Mouse (Mus musculus): ENCODE measurements at regions not wholly inside any gene's neighbourhood (a gene's known extent, or its start where the extent isn't known, plus 50 kb on each side); places are given as distances from the start of the nearest gene placed in this dataset.

DNA sequence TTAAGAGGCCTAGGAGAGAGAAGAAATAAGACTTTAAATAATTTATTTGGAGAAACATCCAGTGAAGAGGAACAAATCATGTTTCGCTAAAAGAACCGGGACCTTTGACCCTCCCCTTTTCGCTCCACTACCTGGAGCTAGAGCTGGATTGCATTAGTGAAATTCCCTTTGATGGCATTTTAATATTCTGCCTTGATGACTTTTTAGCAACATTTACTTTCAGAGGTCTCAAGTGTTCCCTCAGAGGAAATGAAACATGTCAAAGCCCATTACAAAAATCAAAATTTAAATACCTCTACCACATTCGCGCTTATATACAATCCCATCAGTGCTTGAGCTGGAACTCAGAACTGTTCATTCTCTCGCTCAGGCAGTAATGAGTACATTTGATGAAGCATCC, 297.0 kb upstream of the Gm10295 start:
- 86% methylated on average over 6 of the region's 6 CpGs for whole genome bisulfite sequencing
- H3K27me3 ChIP-seq (ENCODE audit: poor library complexity, severe bottlenecking), result no peaks in the 10 kb centered on the region
- no peak for DNase-seq (ENCODE audit: extremely low spot score, low spot score)
- H3K4me3 ChIP-seq, result no peak overlapping the region
- no peak overlapping the region for H3K27ac ChIP-seq
- H3K9me3 ChIP-seq, result no peaks in the 10 kb centered on the region
- H3K36me3 ChIP-seq (replicated peaks), result no peaks in the 10 kb centered on the region
- H3K4me1 ChIP-seq, result no peaks in the 10 kb centered on the region

DNA sequence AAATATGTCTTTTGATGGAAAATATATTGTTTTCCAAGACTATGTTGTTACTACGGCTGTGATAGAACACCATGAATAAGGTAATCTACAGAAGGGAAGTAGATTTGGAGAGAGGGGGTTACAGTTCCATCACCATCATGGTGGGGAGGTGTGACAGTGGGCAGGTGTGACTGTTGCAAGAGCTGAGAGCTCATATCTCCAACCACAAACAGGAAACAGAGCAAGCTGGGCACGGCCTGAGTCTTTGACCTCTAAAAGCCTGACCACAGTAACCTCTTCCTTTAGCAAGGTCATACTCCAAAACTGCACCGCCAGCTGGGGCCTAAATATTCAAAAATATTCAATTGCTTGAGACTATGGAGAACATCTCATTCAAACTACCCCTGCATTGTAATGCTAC, 295.7 kb upstream of the Gm10295 start:
- no peaks in the 10 kb centered on the region for H3K9me3 ChIP-seq
- no peak overlapping the region for H3K4me3 ChIP-seq
- DNase-seq (ENCODE audit: extremely low spot score, low spot score), result no peak
- 89% methylated on average over 3 of the region's 3 CpGs for WGBS
- no peaks in the 10 kb centered on the region for H3K4me1 ChIP-seq
- no peaks in the 10 kb centered on the region for H3K36me3 ChIP-seq (replicated peaks)
- no peak overlapping the region for H3K27ac ChIP-seq
- H3K27me3 ChIP-seq (ENCODE audit: poor library complexity, severe bottlenecking), result no peaks in the 10 kb centered on the region

DNA sequence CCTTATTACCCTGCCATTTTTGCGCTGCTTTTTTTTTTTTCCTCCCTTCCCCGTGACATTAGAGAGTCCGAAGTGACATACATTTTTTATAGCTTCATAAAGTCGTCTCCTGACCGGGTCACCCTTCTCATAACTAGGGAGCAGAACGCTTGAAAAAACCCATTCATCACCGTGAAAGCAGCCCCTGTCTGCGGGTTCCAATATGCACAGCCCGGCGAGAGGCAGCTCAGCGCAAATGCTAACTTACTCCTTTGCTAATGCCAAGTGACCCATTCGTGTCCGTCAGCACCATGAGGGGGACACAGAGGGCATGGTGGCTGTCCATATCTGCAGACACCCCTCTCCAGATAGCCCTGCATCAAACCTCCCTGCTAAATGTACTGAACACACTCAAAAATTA, 271.8 kb upstream of the Gm10295 start:
- no peak overlapping the region for H3K4me3 ChIP-seq
- no peak overlapping the region for H3K27ac ChIP-seq
- H3K4me1 ChIP-seq, result peaks cover 12% of the 10 kb centered on the region
- H3K27me3 ChIP-seq (ENCODE audit: poor library complexity, severe bottlenecking), result no peaks in the 10 kb centered on the region
- no peaks in the 10 kb centered on the region for H3K36me3 ChIP-seq (replicated peaks)
- no peaks in the 10 kb centered on the region for H3K9me3 ChIP-seq
- 66% methylated on average over 13 of the region's 13 CpGs for WGBS
- no peak for DNase-seq (ENCODE audit: extremely low spot score, low spot score)

DNA sequence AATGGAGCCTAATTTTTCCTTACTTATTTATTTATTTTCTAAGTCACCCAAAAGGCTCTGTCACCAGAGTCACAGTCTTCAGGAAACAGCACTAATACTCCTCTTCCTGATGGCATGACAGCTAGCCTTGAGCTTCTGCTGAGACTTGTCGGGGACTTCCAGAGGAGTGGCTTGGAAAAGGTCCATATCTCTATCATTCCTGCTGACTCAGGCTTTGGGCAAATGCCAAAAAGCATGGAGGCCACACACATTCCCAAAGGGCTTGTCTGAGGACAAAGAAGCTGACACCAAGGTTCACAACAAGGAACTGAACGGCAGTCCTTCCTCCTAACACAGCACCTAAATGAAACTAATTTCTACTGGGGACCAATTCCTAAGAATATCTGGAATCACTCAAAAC, 251.9 kb upstream of the Gm10295 start:
- Histone ChIP-seq H3K27ac (no peak overlapping the region), H3K36me3 (replicated peaks) (no peaks in the 10 kb centered on the region), H3K4me1 (no peaks in the 10 kb centered on the region), H3K27me3 (ENCODE audit: poor library complexity, severe bottlenecking) (no peaks in the 10 kb centered on the region), H3K4me3 (no peak overlapping the region), H3K9me3 (no peaks in the 10 kb centered on the region)
- no peak for DNase-seq (ENCODE audit: extremely low spot score, low spot score)
- 90% methylated on average over 2 of the region's 2 CpGs for whole genome bisulfite sequencing

DNA sequence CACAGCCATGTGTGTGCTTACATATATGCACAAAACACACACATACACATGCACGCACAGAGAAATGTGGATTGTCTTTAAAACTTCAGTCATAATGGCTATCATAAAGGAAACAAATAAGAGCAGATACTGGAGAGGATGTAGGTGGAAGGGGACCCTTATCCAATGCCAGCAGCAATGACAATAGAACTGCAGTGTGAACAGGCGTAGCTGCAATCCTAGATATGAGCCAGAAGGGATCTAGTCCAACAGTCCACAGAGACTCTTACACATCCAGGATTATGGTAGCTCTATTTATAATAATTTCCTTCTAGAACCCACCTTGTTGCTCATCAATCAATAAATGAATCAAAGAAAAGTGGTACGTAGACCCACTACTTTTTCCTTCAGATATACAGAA, 245.5 kb upstream of the Gm10295 start:
- Histone ChIP-seq H3K9me3 (no peaks in the 10 kb centered on the region), H3K36me3 (replicated peaks) (no peaks in the 10 kb centered on the region), H3K27me3 (ENCODE audit: poor library complexity, severe bottlenecking) (no peaks in the 10 kb centered on the region), H3K27ac (no peak overlapping the region), H3K4me1 (no peaks in the 10 kb centered on the region), H3K4me3 (no peak overlapping the region)
- WGBS, result 97% methylated on average over 3 of the region's 3 CpGs
- DNase-seq (ENCODE audit: extremely low spot score, low spot score), result no peak

- Histone ChIP-seq H3K27me3 (ENCODE audit: poor library complexity, severe bottlenecking) (no peaks in the 10 kb centered on the region), H3K4me1 (no peaks in the 10 kb centered on the region), H3K9me3 (no peaks in the 10 kb centered on the region), H3K4me3 (no peak overlapping the region), H3K27ac (no peak overlapping the region), H3K36me3 (replicated peaks) (no peaks in the 10 kb centered on the region)
- 73% methylated on average over 5 of the region's 5 CpGs for WGBS
- no peak for DNase-seq (ENCODE audit: extremely low spot score, low spot score)
Measured at GRCm38 (mm10) chr7:71587626-71588025, 236.3 kb upstream of the Gm10295 start.

GRCm38 (mm10) chr7:71583443-71584055, 232.3 kb upstream of the Gm10295 start:
- Histone ChIP-seq H3K27ac (no peak overlapping the region), H3K36me3 (replicated peaks) (no peaks in the 10 kb centered on the region), H3K4me3 (no peak overlapping the region), H3K27me3 (ENCODE audit: poor library complexity, severe bottlenecking) (no peaks in the 10 kb centered on the region), H3K4me1 (no peaks in the 10 kb centered on the region), H3K9me3 (no peaks in the 10 kb centered on the region)
- DNase-seq (ENCODE audit: extremely low spot score, low spot score), result no peak
- WGBS, result 76% methylated on average over 1 of the region's 1 CpGs

- no peaks in the 10 kb centered on the region for H3K27me3 ChIP-seq (ENCODE audit: poor library complexity, severe bottlenecking)
- no peaks in the 10 kb centered on the region for H3K9me3 ChIP-seq
- H3K4me3 ChIP-seq, result no peak overlapping the region
- H3K36me3 ChIP-seq (replicated peaks), result no peaks in the 10 kb centered on the region
- H3K27ac ChIP-seq, result no peak overlapping the region
- WGBS, result 27% methylated on average over 3 of the region's 3 CpGs
- no peaks in the 10 kb centered on the region for H3K4me1 ChIP-seq
- peak; percentile 44 for DNase-seq (ENCODE audit: extremely low spot score, low spot score)
Measured at GRCm38 (mm10) chr7:71581746-71582145, 230.5 kb upstream of the Gm10295 start.

- Histone ChIP-seq H3K4me1 (no peaks in the 10 kb centered on the region), H3K4me3 (no peak overlapping the region), H3K27me3 (ENCODE audit: poor library complexity, severe bottlenecking) (no peaks in the 10 kb centered on the region), H3K9me3 (no peaks in the 10 kb centered on the region), H3K27ac (no peak overlapping the region), H3K36me3 (replicated peaks) (no peaks in the 10 kb centered on the region)
- no peak for DNase-seq (ENCODE audit: extremely low spot score, low spot score)
- 75% methylated on average over 2 of the region's 2 CpGs for WGBS
Measured at GRCm38 (mm10) chr7:71560296-71560936, 209.1 kb upstream of the Gm10295 start.

DNA sequence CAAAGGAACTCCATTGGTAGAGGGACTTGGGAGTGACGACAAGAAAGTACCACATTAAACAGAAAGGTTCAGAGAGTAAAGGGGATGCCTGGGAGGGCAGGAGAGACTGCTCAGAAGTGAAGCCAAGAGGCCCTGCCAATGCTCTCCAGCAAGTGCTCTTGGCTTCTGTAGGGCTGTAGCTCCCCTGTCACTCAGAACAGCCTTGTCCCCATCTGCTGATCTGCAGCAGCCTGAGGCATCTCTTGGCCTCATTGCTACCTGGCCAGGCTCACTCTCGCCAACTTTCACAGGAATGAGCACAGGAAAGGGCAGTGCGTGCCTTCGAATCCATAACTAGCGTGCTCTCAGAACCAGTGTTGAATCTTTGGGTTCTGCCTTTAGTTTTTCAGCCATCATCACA, 205.2 kb upstream of the Gm10295 start:
- Histone ChIP-seq H3K36me3 (replicated peaks) (no peaks in the 10 kb centered on the region), H3K4me3 (no peak overlapping the region), H3K27me3 (ENCODE audit: poor library complexity, severe bottlenecking) (no peaks in the 10 kb centered on the region), H3K4me1 (no peaks in the 10 kb centered on the region), H3K9me3 (no peaks in the 10 kb centered on the region), H3K27ac (no peak overlapping the region)
- 90% methylated on average over 5 of the region's 5 CpGs for WGBS
- no peak for DNase-seq (ENCODE audit: extremely low spot score, low spot score)

- DNase-seq (ENCODE audit: extremely low spot score, low spot score), result no peak
- WGBS, result 93% methylated on average over 3 of the region's 3 CpGs
- H3K9me3 ChIP-seq, result no peaks in the 10 kb centered on the region
- H3K4me3 ChIP-seq, result no peak overlapping the region
- H3K27me3 ChIP-seq (ENCODE audit: poor library complexity, severe bottlenecking), result no peaks in the 10 kb centered on the region
- no peaks in the 10 kb centered on the region for H3K4me1 ChIP-seq
- H3K36me3 ChIP-seq (replicated peaks), result no peaks in the 10 kb centered on the region
- H3K27ac ChIP-seq, result no peak overlapping the region
Measured at GRCm38 (mm10) chr7:71555476-71555875, 204.2 kb upstream of the Gm10295 start.

DNA sequence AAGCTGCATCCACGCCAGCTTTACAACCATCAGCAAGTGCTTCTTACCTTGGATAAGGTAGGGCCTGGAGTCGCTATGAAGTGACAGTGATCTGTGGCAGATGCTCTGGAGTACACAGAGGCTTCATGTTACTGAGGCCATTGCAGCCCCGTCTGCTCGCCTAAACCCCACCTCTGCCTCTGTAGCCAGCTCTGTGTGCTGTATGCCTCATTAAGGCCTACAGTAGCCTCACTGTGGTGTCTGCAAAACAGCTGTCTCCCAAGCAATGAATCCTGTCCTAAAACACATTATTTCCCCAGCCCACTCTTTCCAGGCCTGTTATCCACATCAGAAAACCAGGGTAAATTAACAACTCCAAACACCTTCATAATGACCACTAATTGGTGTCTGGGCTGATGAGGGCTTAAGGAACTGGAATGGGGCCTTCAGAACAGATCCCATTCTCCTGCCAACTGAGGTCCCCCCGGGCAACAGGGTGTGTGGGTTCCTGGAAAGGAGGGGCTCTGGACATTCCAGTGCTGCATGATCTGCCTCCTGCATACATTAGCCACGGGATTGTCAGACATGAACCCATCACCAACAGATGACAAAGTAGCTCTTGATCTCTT, 195.4 kb upstream of the Gm10295 start:
- 81% methylated on average over 6 of the region's 6 CpGs for WGBS
- H3K27ac ChIP-seq, result 0 out of 2 replicates have a peak overlapping the region, but pooled peaks have one; percentile 44
- H3K27me3 ChIP-seq (ENCODE audit: poor library complexity, severe bottlenecking), result no peaks in the 10 kb centered on the region
- H3K4me3 ChIP-seq, result no peak overlapping the region
- no peak for DNase-seq (ENCODE audit: extremely low spot score, low spot score)
- no peaks in the 10 kb centered on the region for H3K36me3 ChIP-seq (replicated peaks)
- H3K4me1 ChIP-seq, result no peaks in the 10 kb centered on the region; the same call in 1 of the 2 replicates
- no peaks in the 10 kb centered on the region for H3K9me3 ChIP-seq

GRCm38 (mm10) chr7:71541467-71541866, 190.2 kb upstream of the Gm10295 start:
- H3K27ac ChIP-seq, result no peak overlapping the region
- no peak overlapping the region for H3K4me3 ChIP-seq
- H3K36me3 ChIP-seq (replicated peaks), result no peaks in the 10 kb centered on the region
- no peak for DNase-seq (ENCODE audit: extremely low spot score, low spot score)
- WGBS, result 52% methylated on average over 2 of the region's 2 CpGs
- H3K27me3 ChIP-seq (ENCODE audit: poor library complexity, severe bottlenecking), result no peaks in the 10 kb centered on the region
- H3K9me3 ChIP-seq, result no peaks in the 10 kb centered on the region
- no peaks in the 10 kb centered on the region; the same call in 1 of the 2 replicates for H3K4me1 ChIP-seq
